Mouse (Mus musculus) stomach, postnatal 0 days (tissue): ENCODE results near the gene Spcs3.

Experiments used
- CTCF ChIP-seq: IDR thresholded peaks from 2 replicates; pipeline ENCODE4 v1.5.1; 2016; ENCODE audit warnings: antibody characterized with exemption, low read depth, mild to moderate bottlenecking, moderate library complexity
- EP300 ChIP-seq: optimal IDR thresholded peaks from 2 replicates; pipeline ENCODE3; 2016; ENCODE audit warnings: antibody characterized with exemption

DNA sequence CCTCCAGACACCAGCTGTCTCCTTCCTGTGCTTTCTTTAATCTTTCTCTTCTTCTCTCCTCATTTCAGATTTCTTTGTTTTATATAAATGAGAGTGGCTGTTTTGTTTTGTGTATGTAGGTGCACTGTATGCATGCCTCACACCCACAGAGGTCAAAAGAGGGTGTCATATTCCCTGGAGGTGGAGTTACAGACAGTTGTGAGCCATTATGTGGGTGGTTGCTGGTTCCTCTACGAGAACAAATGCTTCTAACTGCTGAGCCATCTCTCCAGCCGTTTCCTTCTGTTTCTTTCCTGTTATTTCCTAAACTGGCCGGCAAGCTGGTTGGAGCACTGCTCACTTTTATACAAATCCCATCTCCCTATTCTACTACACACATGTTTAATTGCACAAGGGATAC is 35.9 kb downstream of the Spcs3 start:
- TF ChIP-seq CTCF: no peak
- no peak for TF ChIP-seq EP300
